Mouse (Mus musculus): Measurements from ENCODE around the gene Rtp4. TPM values are rescaled to one million over a fixed set of nuclear protein-coding genes. Genes with fewer than 3 reads are reported as not detected.

The Rtp4 gene
- polyA plus RNA-seq, 1 experiment from 2014 or later: 3.3 TPM

DNA sequence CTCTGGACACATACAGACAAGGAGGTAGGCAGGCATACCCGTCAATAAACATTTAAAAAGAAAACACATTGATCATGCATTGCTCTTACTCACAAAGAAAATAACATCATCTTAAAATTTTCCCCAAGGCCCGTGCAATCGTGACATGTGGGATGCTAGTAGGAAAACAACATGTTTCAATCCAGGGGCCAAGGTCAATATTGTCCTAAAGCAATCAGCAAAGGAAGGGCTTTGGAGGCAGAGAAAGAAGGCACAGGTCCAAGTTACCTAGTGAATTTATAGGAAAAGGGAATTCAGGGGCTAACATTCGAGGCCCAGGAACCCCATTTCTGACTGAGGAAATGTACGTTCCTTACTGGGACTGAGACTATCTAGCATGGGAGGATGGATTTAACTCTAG lies 2.9 kb upstream of the Rtp4 start:
- H3K27ac ChIP-seq: peak overlapping the region; percentile 92
- 88% methylated on average over 5 of the region's 5 CpGs for WGBS
- H3K36me3 ChIP-seq (ENCODE audit: poor library complexity, severe bottlenecking): peaks cover 23% of the 10 kb centered on the region
- no peak for ATAC-seq
- peaks cover 67% of the 10 kb centered on the region for H3K4me1 ChIP-seq
- H3K4me3 ChIP-seq: peak overlapping the region; percentile 60
- peak overlapping the region; percentile 74 for H3K4me2 ChIP-seq
- no peaks in the 10 kb centered on the region for H3K27me3 ChIP-seq
- H3K9me3 ChIP-seq (replicated peaks): no peaks in the 10 kb centered on the region
- H3K9ac ChIP-seq: 0 out of 2 replicates have a peak overlapping the region, but pooled peaks have one; percentile 61

- WGBS: 50% methylated on average over 20 of the region's 20 CpGs
- H3K36me3 ChIP-seq (ENCODE audit: poor library complexity, severe bottlenecking): peaks cover 16% of the 10 kb centered on the region
- H3K27ac ChIP-seq: peak overlapping the region; percentile 92
- peak; percentile 83 for ATAC-seq
- peak overlapping the region; percentile 60 for H3K4me3 ChIP-seq
- no peaks in the 10 kb centered on the region for H3K9me3 ChIP-seq (replicated peaks)
- H3K4me1 ChIP-seq: peaks cover 74% of the 10 kb centered on the region
- H3K4me2 ChIP-seq: peak overlapping the region; percentile 74
- H3K9ac ChIP-seq: peak overlapping the region; percentile 61
- no peaks in the 10 kb centered on the region for H3K27me3 ChIP-seq
Measured at GRCm38 (mm10) chr16:23517754-23518566, 2.1 kb upstream of the Rtp4 start.

DNA sequence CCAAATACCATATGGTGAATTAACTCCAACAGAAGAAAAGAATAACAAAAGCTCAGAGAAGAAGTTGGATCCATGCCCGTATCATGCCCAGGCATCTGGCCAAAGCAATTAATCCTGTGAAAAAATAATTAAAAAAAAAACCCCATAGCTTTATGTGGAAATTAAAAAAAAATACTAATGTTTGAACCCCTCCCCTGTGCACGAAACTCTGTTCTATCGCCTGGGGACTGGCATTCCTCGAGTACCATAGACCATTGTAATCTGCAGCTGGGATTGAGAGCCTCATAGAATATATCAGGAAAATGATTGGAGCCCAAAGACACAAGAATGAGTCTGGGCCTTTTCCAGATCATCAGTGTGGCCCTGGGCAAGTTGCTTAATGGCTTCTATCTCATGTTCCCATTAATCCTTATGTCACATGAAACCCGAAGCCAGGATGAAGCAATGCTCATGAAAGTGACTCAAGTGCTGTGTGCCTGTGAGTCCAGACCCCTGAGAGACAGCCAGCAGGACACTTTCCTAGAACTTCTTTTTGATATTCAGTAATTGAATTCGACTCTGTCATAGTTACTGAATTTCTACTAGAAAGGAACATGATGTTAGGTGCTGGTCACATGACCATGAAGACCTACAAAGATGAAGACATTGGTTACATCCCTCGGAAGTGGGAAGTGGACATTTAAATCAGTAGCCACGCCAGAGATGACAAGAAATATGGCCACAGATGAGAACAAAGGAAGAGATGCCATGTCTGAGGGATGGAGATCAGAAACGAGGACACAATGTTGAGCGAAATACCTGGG lies 1.3 kb upstream of the Rtp4 start:
- 51% methylated on average over 10 of the region's 10 CpGs for WGBS
- H3K4me1 ChIP-seq: peaks cover 79% of the 10 kb centered on the region
- H3K27ac ChIP-seq: peak overlapping the region; percentile 98
- no peaks in the 10 kb centered on the region for H3K27me3 ChIP-seq
- no peaks in the 10 kb centered on the region for H3K9me3 ChIP-seq (replicated peaks)
- H3K4me3 ChIP-seq: peak overlapping the region; percentile 60
- H3K9ac ChIP-seq: peak overlapping the region; percentile 85; the same call in 1 of the 2 replicates
- H3K4me2 ChIP-seq: peak overlapping the region; percentile 74
- peak; percentile 44 for ATAC-seq
- H3K36me3 ChIP-seq (ENCODE audit: poor library complexity, severe bottlenecking): peaks cover 7% of the 10 kb centered on the region

DNA sequence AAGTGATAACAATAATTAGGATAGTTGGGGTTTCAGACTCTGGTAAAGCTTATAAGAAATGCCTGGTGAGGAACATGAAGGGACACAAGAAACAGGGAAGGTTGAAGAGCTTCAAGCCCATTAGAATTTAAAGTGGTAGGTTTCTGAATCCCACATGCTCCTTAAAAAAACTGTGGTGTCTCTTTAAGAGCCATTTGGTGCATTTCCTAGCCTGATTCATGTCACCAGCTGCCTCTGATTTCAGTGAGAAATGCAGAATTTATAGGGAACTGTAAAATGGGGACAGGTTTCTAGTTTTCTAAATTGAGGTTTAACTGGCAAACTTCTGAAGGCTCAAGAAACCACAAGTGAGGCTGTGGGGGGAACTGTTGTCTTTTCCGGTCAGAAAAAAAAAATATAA lies 320 bp upstream of the Rtp4 start:
- no peaks in the 10 kb centered on the region for H3K9me3 ChIP-seq (replicated peaks)
- peak overlapping the region; percentile 98 for H3K27ac ChIP-seq
- H3K9ac ChIP-seq: peak overlapping the region; percentile 85
- H3K4me3 ChIP-seq: peak overlapping the region; percentile 60
- H3K4me2 ChIP-seq: peak overlapping the region; percentile 74
- WGBS: 6% methylated on average over 1 of the region's 1 CpGs
- H3K4me1 ChIP-seq: peaks cover 79% of the 10 kb centered on the region
- ATAC-seq: no peak
- no peaks in the 10 kb centered on the region for H3K36me3 ChIP-seq (ENCODE audit: poor library complexity, severe bottlenecking)
- no peaks in the 10 kb centered on the region for H3K27me3 ChIP-seq

- no peak for ATAC-seq
- H3K9ac ChIP-seq: peak overlapping the region; percentile 85
- peaks cover 71% of the 10 kb centered on the region for H3K4me1 ChIP-seq
Measured at GRCm38 (mm10) chr16:23521092-23521491, 1.0 kb downstream of the Rtp4 start.

DNA sequence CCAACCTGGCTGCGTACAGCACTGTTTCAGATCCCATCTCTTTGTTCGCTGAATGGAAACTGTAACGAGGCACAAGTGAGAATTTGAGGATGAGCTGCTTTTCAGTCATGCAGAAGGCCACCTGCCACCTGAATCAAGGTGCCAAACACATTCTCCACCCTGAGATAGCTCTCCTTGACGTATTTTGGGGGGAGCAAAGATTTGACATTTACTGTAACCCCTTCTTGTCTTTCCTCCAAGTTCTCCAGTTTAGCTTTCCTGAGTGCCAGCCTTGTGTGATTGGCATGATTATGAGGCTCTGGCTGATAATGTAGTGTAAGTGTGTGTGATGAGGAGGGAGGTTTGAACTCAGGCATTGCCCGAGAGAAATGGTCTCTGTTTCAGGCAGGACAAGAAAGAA lies 2.0 kb downstream of the Rtp4 start:
- Histone ChIP-seq H3K4me2 (peak overlapping the region; percentile 74), H3K27me3 (no peaks in the 10 kb centered on the region), H3K4me3 (no peak overlapping the region), H3K9me3 (replicated peaks) (no peaks in the 10 kb centered on the region; the same call in 1 of the 2 replicates), H3K27ac (peak overlapping the region; percentile 33), H3K36me3 (ENCODE audit: poor library complexity, severe bottlenecking) (no peaks in the 10 kb centered on the region), H3K4me1 (peaks cover 61% of the 10 kb centered on the region), H3K9ac (no peak overlapping the region)
- 55% methylated on average over 5 of the region's 5 CpGs for WGBS
- no peak for ATAC-seq

More at GRCm38 (mm10) chr16:23521092-23521491, 1.0 kb downstream of the Rtp4 start:
- 5% methylated on average over 5 of the region's 5 CpGs for WGBS
- Histone ChIP-seq H3K9me3 (replicated peaks) (no peaks in the 10 kb centered on the region; the same call in 1 of the 2 replicates), H3K27ac (peak overlapping the region; percentile 98), H3K27me3 (no peaks in the 10 kb centered on the region), H3K4me2 (peak overlapping the region; percentile 74), H3K36me3 (ENCODE audit: poor library complexity, severe bottlenecking) (no peaks in the 10 kb centered on the region), H3K4me3 (peak overlapping the region; percentile 60)

GRCm38 (mm10) chr16:23529186-23529585 lies 9.1 kb downstream of the Rtp4 start:
- Histone ChIP-seq H3K27ac (no peak overlapping the region), H3K4me1 (no peaks in the 10 kb centered on the region), H3K4me3 (no peak overlapping the region), H3K36me3 (ENCODE audit: poor library complexity, severe bottlenecking) (no peaks in the 10 kb centered on the region), H3K27me3 (no peaks in the 10 kb centered on the region), H3K9ac (no peak overlapping the region), H3K9me3 (replicated peaks) (no peaks in the 10 kb centered on the region; the same call in 1 of the 2 replicates), H3K4me2 (no peak overlapping the region)
- WGBS: 88% methylated on average over 4 of the region's 4 CpGs
- ATAC-seq: no peak

- whole genome bisulfite sequencing: 83% methylated on average over 3 of the region's 3 CpGs
- no peak overlapping the region for H3K4me2 ChIP-seq
- no peaks in the 10 kb centered on the region for H3K4me1 ChIP-seq
- no peaks in the 10 kb centered on the region for H3K36me3 ChIP-seq (ENCODE audit: poor library complexity, severe bottlenecking)
- no peak overlapping the region for H3K27ac ChIP-seq
- H3K4me3 ChIP-seq: no peak overlapping the region
- no peaks in the 10 kb centered on the region for H3K9me3 ChIP-seq (replicated peaks)
- H3K27me3 ChIP-seq: no peaks in the 10 kb centered on the region
- no peak for ATAC-seq
- no peak overlapping the region for H3K9ac ChIP-seq
Measured at GRCm38 (mm10) chr16:23533707-23534106, 13.6 kb downstream of the Rtp4 start.

GRCm38 (mm10) chr16:23541046-23541445 lies 21.0 kb downstream of the Rtp4 start:
- no peak overlapping the region for H3K9ac ChIP-seq
- no peak overlapping the region for H3K27ac ChIP-seq
- H3K27me3 ChIP-seq: no peaks in the 10 kb centered on the region
- no peaks in the 10 kb centered on the region for H3K36me3 ChIP-seq (ENCODE audit: poor library complexity, severe bottlenecking)
- no peak for ATAC-seq
- no peaks in the 10 kb centered on the region for H3K9me3 ChIP-seq (replicated peaks)
- no peaks in the 10 kb centered on the region for H3K4me1 ChIP-seq
- no peak overlapping the region for H3K4me3 ChIP-seq
- no peak overlapping the region for H3K4me2 ChIP-seq
- 62% methylated on average over 4 of the region's 4 CpGs for WGBS

- 72% methylated on average over 4 of the region's 4 CpGs for WGBS
- no peaks in the 10 kb centered on the region for H3K4me1 ChIP-seq
- no peaks in the 10 kb centered on the region for H3K27me3 ChIP-seq
- no peak overlapping the region for H3K9ac ChIP-seq
- no peak overlapping the region for H3K27ac ChIP-seq
- no peaks in the 10 kb centered on the region for H3K9me3 ChIP-seq (replicated peaks)
- H3K36me3 ChIP-seq (ENCODE audit: poor library complexity, severe bottlenecking): no peaks in the 10 kb centered on the region
- no peak for ATAC-seq
- H3K4me3 ChIP-seq: no peak overlapping the region
- no peak overlapping the region for H3K4me2 ChIP-seq
Measured at GRCm38 (mm10) chr16:23542866-23543265, 22.8 kb downstream of the Rtp4 start.

DNA sequence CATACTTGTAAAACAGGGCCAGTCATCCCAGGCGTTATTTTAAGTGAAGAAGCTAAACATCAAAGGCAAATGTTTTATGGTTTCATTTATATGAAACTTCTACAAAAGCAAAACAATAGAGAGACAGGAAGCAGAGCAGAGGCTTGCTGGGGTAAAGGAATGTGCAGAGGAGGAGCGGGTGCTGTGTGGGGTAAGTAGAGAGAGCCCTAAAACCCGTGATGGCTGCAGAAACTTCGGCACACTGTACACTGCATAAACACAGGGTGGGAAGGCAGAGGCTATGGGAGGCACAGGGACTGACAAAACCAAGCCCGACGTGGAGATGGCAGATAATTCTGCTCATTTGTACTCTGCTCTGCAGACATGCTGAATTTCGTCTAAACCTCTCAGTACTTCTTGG lies 24.3 kb downstream of the Rtp4 start:
- WGBS: 73% methylated on average over 7 of the region's 7 CpGs
- Histone ChIP-seq H3K36me3 (ENCODE audit: poor library complexity, severe bottlenecking) (no peaks in the 10 kb centered on the region), H3K9me3 (replicated peaks) (no peaks in the 10 kb centered on the region), H3K4me1 (no peaks in the 10 kb centered on the region), H3K27me3 (peaks cover 4% of the 10 kb centered on the region; the same call in 1 of the 2 replicates), H3K27ac (no peak overlapping the region), H3K4me2 (no peak overlapping the region), H3K9ac (no peak overlapping the region), H3K4me3 (no peak overlapping the region)
- no peak for ATAC-seq

GRCm38 (mm10) chr16:23547783-23548182 lies 27.7 kb downstream of the Rtp4 start:
- H3K9ac ChIP-seq: no peak overlapping the region
- ATAC-seq: no peak
- H3K4me1 ChIP-seq: no peaks in the 10 kb centered on the region
- no peak overlapping the region for H3K4me2 ChIP-seq
- H3K27me3 ChIP-seq: peaks cover 12% of the 10 kb centered on the region; the same call in 1 of the 2 replicates
- 95% methylated on average over 4 of the region's 4 CpGs for WGBS
- H3K36me3 ChIP-seq (ENCODE audit: poor library complexity, severe bottlenecking): no peaks in the 10 kb centered on the region
- H3K9me3 ChIP-seq (replicated peaks): no peaks in the 10 kb centered on the region
- no peak overlapping the region for H3K4me3 ChIP-seq
- H3K27ac ChIP-seq: no peak overlapping the region
